Mouse (Mus musculus): ENCODE measurements around the gene Mavs. TPM values are rescaled to one million over a fixed set of nuclear protein-coding genes. Genes with fewer than 3 reads are reported as not detected.

Gene Mavs
- polyA plus RNA-seq, 1 experiment from 2014 or later: 7.9 TPM

DNA sequence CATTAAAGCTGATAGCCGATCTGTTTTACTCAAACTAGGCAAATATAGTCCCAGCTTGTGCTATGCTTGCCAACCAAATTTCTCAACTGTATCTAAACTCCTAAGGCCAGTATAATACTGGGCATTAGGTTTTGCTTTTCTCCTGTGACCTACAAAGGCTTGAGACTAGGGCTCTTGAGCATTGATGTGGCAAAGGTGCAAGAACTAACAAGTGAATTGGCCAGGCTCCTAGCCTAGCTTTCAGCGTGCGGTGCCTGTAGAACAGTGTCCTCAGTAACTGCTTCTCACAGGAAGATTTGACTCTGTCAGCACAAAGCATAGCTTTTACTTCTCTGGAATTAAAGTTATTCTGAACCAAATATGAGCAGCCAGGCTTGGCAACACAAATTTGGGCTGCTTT lies 41.6 kb downstream of the Mavs start:
- no peaks in the 10 kb centered on the region for H3K9me3 ChIP-seq
- WGBS: 99% methylated on average over 3 of the region's 3 CpGs
- H3K9ac ChIP-seq: no peak overlapping the region
- H3K4me1 ChIP-seq (replicated peaks): no peaks in the 10 kb centered on the region
- H3K4me2 ChIP-seq: no peak overlapping the region
- H3K4me3 ChIP-seq: no peak overlapping the region
- H3K36me3 ChIP-seq: peaks cover 37% of the 10 kb centered on the region
- no peak for ATAC-seq (ENCODE audit: low FRiP score, low read depth)
- H3K27me3 ChIP-seq: no peaks in the 10 kb centered on the region
- H3K27ac ChIP-seq (replicated peaks): no peak overlapping the region

DNA sequence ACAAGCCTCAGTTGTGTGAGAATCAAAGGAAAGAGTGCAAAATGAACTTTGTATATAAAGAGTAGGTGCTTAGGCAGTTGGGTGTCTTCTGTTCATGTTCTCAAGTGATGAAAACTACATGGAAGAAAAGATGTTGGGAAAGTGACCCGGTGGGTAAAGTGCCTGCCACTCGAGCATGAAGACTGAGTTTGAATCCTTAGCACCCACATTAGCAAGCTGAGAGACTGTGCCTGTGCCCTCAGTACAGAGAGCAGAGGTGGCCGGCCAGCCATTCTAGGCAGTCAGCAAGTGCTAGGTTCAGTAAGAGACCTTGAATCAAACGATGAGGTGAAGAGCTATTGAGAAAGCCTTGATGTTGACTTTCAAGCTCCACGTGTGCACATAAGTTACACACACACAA lies 42.9 kb downstream of the Mavs start:
- Histone ChIP-seq H3K27ac (replicated peaks) (no peak overlapping the region), H3K9me3 (no peaks in the 10 kb centered on the region), H3K36me3 (peaks cover 48% of the 10 kb centered on the region), H3K4me1 (replicated peaks) (no peaks in the 10 kb centered on the region), H3K27me3 (no peaks in the 10 kb centered on the region), H3K9ac (no peak overlapping the region), H3K4me3 (no peak overlapping the region), H3K4me2 (no peak overlapping the region)
- 91% methylated on average over 5 of the region's 5 CpGs for WGBS
- no peak for ATAC-seq (ENCODE audit: low FRiP score, low read depth)

DNA sequence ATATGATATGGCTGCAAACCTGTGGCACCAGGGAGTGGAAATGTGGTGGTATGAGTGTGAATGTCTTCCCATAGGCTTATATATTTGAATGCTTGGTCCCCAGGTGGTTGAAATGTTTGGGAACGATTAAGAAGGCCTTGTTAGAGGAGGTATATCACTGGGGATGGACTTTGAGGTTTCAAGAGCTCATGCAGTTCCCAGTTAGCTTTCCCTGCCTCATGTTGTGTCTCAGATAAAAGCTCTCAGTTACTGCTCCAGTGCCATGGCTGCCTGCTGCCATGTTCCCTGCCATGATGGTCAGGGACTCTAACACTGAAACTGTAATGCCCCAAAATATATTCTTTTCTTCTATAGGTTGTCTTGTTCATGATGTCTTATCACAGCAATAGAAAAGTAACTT lies 47.7 kb downstream of the Mavs start:
- H3K9ac ChIP-seq: no peak overlapping the region
- H3K9me3 ChIP-seq: no peaks in the 10 kb centered on the region
- H3K4me1 ChIP-seq (replicated peaks): no peaks in the 10 kb centered on the region
- WGBS: 93% methylated on average over 1 of the region's 1 CpGs
- no peaks in the 10 kb centered on the region for H3K27me3 ChIP-seq
- no peak for ATAC-seq (ENCODE audit: low FRiP score, low read depth)
- no peak overlapping the region for H3K4me3 ChIP-seq
- H3K4me2 ChIP-seq: no peak overlapping the region
- no peak overlapping the region for H3K27ac ChIP-seq (replicated peaks)
- peaks cover 36% of the 10 kb centered on the region for H3K36me3 ChIP-seq

DNA sequence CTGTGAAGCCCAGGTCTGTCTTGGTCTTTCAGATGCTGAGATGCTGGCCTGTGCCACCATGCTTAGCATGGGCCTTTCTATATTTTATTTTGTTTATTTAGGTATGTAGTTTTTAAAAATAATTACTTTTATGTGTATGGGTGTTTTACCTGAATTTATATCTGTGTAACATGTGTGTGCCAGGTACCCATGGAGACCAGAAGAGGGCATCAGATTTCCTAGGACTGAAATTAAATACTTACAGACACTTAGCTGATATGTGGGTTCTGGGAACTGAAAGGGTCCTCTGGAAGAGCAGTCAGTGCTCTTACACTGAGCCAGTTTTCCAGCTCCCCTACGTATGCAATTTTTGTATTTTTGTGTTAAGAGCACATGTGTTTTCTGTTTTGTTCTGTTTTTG lies 52.4 kb downstream of the Mavs start:
- Histone ChIP-seq H3K4me1 (replicated peaks) (no peaks in the 10 kb centered on the region), H3K27me3 (no peaks in the 10 kb centered on the region), H3K27ac (replicated peaks) (no peak overlapping the region), H3K4me3 (no peak overlapping the region), H3K9me3 (no peaks in the 10 kb centered on the region), H3K4me2 (no peak overlapping the region), H3K9ac (no peak overlapping the region), H3K36me3 (peaks cover 32% of the 10 kb centered on the region)
- WGBS: 94% methylated on average over 1 of the region's 1 CpGs
- no peak for ATAC-seq (ENCODE audit: low FRiP score, low read depth)

DNA sequence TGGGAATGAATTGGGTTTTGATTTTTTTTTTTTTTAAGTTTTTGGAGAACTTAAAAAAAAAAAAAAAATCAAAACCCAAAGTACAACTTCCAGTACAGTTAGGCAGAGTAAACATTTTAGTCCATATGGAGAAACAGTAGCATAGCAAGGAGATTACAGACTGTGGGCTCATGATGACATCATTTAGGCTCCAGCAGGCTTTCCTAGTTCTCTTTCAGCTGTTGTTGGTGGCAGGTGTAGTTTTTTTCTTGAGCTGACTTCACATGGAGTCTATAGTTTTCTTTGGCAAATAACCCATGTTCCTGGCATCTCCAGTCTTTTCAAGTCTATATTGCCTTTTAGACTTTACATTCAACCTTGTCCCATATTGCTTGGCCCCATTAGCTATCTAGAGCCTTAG lies 56.8 kb downstream of the Mavs start:
- Histone ChIP-seq H3K9ac (no peak overlapping the region), H3K4me2 (no peak overlapping the region), H3K27me3 (no peaks in the 10 kb centered on the region), H3K4me3 (no peak overlapping the region), H3K27ac (replicated peaks) (no peak overlapping the region), H3K36me3 (peaks cover 45% of the 10 kb centered on the region), H3K4me1 (replicated peaks) (no peaks in the 10 kb centered on the region), H3K9me3 (no peaks in the 10 kb centered on the region)
- ATAC-seq (ENCODE audit: low FRiP score, low read depth): no peak

DNA sequence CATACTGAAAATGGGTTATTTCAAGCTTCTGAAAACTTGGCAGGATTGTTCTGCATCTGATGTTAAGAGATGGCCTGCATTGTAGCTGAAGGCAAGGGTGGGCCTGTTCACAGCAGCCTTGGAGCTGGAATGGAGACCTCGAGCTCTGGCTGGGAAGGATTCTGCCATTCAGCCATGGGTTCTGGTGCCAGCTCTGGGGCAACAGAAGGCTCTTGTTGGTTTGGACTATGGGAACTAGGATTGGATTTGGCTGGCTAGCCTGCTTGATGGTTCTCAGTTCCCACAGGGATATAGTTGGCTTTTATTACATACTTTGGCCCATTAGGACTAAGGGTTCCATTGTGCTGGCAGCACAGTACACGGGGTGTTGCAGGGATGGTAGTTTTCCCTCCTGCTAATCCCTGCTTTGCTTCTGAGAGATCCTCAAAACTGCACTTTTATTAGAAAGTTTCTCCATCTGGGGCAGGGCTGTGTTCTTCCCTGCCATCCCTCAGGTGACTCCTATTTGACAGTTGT lies 62.9 kb downstream of the Mavs start:
- H3K9ac ChIP-seq: no peak overlapping the region
- H3K4me1 ChIP-seq (replicated peaks): no peaks in the 10 kb centered on the region
- 87% methylated on average over 2 of the region's 2 CpGs for WGBS
- ATAC-seq (ENCODE audit: low FRiP score, low read depth): no peak
- H3K27me3 ChIP-seq: no peaks in the 10 kb centered on the region
- H3K4me2 ChIP-seq: no peak overlapping the region
- no peaks in the 10 kb centered on the region for H3K9me3 ChIP-seq
- no peak overlapping the region for H3K27ac ChIP-seq (replicated peaks)
- H3K36me3 ChIP-seq: peaks cover 38% of the 10 kb centered on the region
- H3K4me3 ChIP-seq: no peak overlapping the region

Small RNA genes lying within 50 kb of the gene (microRNA-seq; reads per million reads assigned to microRNA genes)
- gene Mir103-2: 70.2 reads per million, percentile 47 among the genes with 10 or more reads in this experiment

Other genes starting within 250 kb of the Mavs start
- gene Gfra4, start 191.0 kb upstream of the Mavs start, polyA plus RNA-seq (2015; fragmentation: Nextera tagmentation; extraction: Ambion mirVana): 45.0 and 52.9 TPM in 2 replicates
- gene Adam33, start 170.2 kb upstream of the Mavs start, polyA plus RNA-seq (2015; fragmentation: Nextera tagmentation; extraction: Ambion mirVana): 1.0 and 2.3 TPM in 2 replicates
- gene Siglec1, start 147.3 kb upstream of the Mavs start, polyA plus RNA-seq (2015; fragmentation: Nextera tagmentation; extraction: Ambion mirVana): 0.22 and 0.63 TPM in 2 replicates
- gene Hspa12b, start 106.8 kb upstream of the Mavs start, polyA plus RNA-seq (2015; fragmentation: Nextera tagmentation; extraction: Ambion mirVana): 4.7 and 4.8 TPM in 2 replicates
- not detected in 2 replicates for gene Gm11037, start 100.6 kb upstream of the Mavs start, polyA plus RNA-seq (2015; fragmentation: Nextera tagmentation; extraction: Ambion mirVana)
- gene 1700037H04Rik, start 74.0 kb upstream of the Mavs start, polyA plus RNA-seq (2015; fragmentation: Nextera tagmentation; extraction: Ambion mirVana): 86.4 and 90.9 TPM in 2 replicates
- gene Cenpb, start 54.0 kb upstream of the Mavs start, polyA plus RNA-seq (2015; fragmentation: Nextera tagmentation; extraction: Ambion mirVana): 15.2 and 15.5 TPM in 2 replicates
- 29.2 and 30.8 TPM in 2 replicates for gene Cdc25b, start 47.1 kb upstream of the Mavs start, polyA plus RNA-seq (2015; fragmentation: Nextera tagmentation; extraction: Ambion mirVana)
- 10.3 and 10.9 TPM in 2 replicates for gene Spef1, start 46.8 kb upstream of the Mavs start, polyA plus RNA-seq (2015; fragmentation: Nextera tagmentation; extraction: Ambion mirVana)
- gene Ap5s1, start 27.0 kb upstream of the Mavs start, polyA plus RNA-seq (2015; fragmentation: Nextera tagmentation; extraction: Ambion mirVana): 33.5 and 33.9 TPM in 2 replicates
- 25.2 and 26.1 TPM in 2 replicates for gene Pank2, start 28.4 kb downstream of the Mavs start, polyA plus RNA-seq (2015; fragmentation: Nextera tagmentation; extraction: Ambion mirVana)
- gene Rnf24, start 118.8 kb downstream of the Mavs start, polyA plus RNA-seq (2015; fragmentation: Nextera tagmentation; extraction: Ambion mirVana): 15.9 and 18.2 TPM in 2 replicates